Mouse (Mus musculus) limb, embryonic 10.5 days (tissue): ENCODE results near the gene 4930469K13Rik. TPM values are rescaled to one million over a fixed set of nuclear protein-coding genes. Genes with fewer than 3 reads are reported as not detected.
A peak's percentile ranks its signal among the peaks of the same experiment; 100 is the strongest.

Experiments
- DNase-seq: peaks from one replicate; pipeline ENCODE4 v3.0.0-alpha.2; 2017; ENCODE audit warnings: low spot score
- H3K27ac ChIP-seq: fragments of 300-500 bp; sonication (generic); 2 replicates; pipeline ENCODE4 v1.5.1; 2016; ENCODE audit warnings: mild to moderate bottlenecking
- H3K27me3 ChIP-seq: fragments of 300-500 bp; sonication (generic); 2 replicates; pipeline ENCODE4 v1.6.1; 2016; ENCODE audit warnings: low read depth, mild to moderate bottlenecking; ENCODE audit not compliant: poor library complexity, severe bottlenecking
- H3K36me3 ChIP-seq: fragments of 300-500 bp; sonication (generic); 2 replicates; pipeline ENCODE4 v1.6.1; 2016; ENCODE audit warnings: mild to moderate bottlenecking, moderate library complexity
- H3K4me1 ChIP-seq: fragments of 300-500 bp; sonication (generic); 2 replicates; pipeline ENCODE4 v1.6.1; 2016
- H3K4me3 ChIP-seq: fragments of 300-500 bp; sonication (generic); 2 replicates; pipeline ENCODE4 v1.5.1; 2016; ENCODE audit warnings: mild to moderate bottlenecking, moderate library complexity
- H3K9me3 ChIP-seq: fragments of 300-500 bp; sonication (generic); replicated peaks from 2 replicates; pipeline ENCODE4 v1.6.1; 2016; ENCODE audit warnings: mild to moderate bottlenecking
- WGBS: fragments of 180-500 bp; shearing (Covaris S2); methylation state at CpG from one replicate; pipeline ENCODE4 v1.1.7; 2016; 5-methylcytosine and 5-hydroxymethylcytosine counted together
- polyA plus RNA-seq: library from polyadenylated mRNA; unstranded; fragments of >200 nt; fragmentation: Nextera tagmentation; extraction: Ambion mirVana; gene quantifications from 2 replicates; pipeline ENCODE4 v1.2.1, GENCODE M21; 2016

Gene 4930469K13Rik
- polyA plus RNA-seq, 1 experiment from 2014 or later: not detected

DNA sequence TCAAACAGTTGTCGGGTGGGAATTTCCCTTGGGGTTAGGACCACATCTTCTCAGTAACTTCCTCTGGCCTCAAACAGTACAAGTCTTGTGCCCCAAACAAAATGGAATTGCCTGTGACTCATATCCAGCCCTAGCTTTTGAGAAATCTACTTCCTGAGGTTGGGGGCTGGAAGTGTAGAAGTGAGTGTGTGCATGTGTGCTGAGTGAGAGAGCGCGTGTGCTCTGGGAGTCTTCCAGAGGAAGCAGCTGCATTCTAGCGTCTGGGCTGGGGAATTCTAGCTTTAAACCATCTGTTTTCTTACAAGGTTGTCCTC, 87.5 kb downstream of the 4930469K13Rik start:
- H3K27ac ChIP-seq: 0 out of 2 replicates have a peak overlapping the region, but pooled peaks have one; percentile 23
- WGBS: 84% methylated on average over 4 of the region's 4 CpGs
- H3K9me3 ChIP-seq: no peaks in the 10 kb centered on the region
- H3K27me3 ChIP-seq: no peaks in the 10 kb centered on the region
- no peak for DNase-seq
- peaks cover 13% of the 10 kb centered on the region; the same call in 1 of the 2 replicates for H3K4me1 ChIP-seq
- H3K36me3 ChIP-seq: no peaks in the 10 kb centered on the region
- H3K4me3 ChIP-seq: no peak overlapping the region

DNA sequence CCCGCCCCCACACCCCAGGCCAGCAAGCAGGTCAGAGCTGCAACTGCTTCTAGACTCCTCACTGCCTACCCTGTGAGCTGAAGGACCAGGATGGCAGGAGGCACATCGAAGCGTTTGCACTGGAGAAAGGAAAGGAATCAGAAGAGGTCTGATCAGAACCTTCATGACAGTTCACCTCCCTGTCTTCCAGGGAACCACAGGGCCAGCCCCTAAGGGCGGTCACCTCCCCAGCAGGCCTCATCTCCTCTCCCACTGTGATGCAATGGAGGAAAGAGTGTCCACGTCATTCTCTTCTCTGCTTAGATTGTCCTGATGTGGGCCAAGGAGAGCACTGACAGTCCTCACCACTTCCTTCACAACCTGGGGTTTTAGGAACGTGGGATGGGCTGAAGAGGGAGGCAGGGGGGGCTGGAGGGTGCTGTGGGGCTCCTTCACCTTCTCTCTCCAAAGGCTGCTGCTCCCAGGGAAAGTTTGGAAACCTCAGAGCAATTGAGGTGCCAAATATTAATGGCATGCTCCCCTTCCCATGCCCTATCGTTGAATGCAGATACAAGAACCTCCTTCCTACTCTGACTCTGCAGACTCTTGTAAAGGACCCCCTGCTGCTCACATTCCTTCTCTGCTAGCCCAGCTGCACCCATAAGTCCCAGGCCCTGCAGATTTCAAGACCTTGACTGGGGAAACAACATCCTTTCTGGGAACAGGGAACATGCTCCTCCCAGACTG, 88.1 kb downstream of the 4930469K13Rik start:
- H3K4me1 ChIP-seq: peaks cover 13% of the 10 kb centered on the region; the same call in 1 of the 2 replicates
- H3K27ac ChIP-seq: 0 out of 2 replicates have a peak overlapping the region, but pooled peaks have one; percentile 53
- H3K27me3 ChIP-seq: no peaks in the 10 kb centered on the region
- no peaks in the 10 kb centered on the region for H3K9me3 ChIP-seq
- H3K36me3 ChIP-seq: no peaks in the 10 kb centered on the region
- DNase-seq: no peak
- 70% methylated on average over 7 of the region's 7 CpGs for WGBS
- H3K4me3 ChIP-seq: no peak overlapping the region

DNA sequence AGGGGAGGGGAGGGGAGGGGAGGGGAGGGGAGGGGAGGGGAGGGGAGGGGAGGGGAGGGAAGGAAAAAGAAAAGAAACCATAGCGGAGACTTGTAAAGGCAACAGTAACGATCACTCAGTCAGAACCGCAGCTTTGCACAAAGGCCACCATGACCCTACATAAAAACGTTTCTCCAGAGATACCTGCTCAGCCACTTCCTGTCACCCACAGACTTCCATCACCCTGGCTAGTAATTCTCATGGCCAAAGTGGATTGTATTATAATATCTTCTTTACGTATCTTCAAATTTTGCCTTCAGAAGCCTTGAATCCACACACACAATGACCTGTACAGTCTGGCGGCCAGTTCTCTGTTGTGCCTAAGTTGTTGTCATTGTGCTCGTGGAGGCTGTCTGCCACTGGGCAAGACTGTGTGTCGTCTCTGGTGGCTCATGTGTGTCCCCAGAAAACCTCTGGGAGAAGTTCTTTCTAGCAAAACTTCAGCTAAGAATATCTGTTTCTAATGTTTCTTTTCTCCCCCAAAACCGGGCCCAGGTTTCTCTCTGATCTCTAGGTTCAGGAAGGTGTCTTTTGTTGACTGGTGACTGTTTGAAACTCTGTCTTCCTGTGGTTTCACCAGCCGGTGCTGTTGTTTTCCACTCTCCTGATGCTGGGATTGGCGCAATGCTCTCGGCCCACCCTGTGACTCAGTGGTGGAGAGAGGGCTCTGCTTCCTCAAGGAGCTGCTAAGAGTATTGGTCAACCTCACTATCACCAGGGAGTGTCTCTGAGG, 88.9 kb downstream of the 4930469K13Rik start:
- DNase-seq: no peak
- no peaks in the 10 kb centered on the region for H3K9me3 ChIP-seq
- 0 out of 2 replicates have a peak overlapping the region, but pooled peaks have one; percentile 53 for H3K27ac ChIP-seq
- H3K4me3 ChIP-seq: no peak overlapping the region
- 85% methylated on average over 12 of the region's 12 CpGs for WGBS
- peaks cover 13% of the 10 kb centered on the region; the same call in 1 of the 2 replicates for H3K4me1 ChIP-seq
- no peaks in the 10 kb centered on the region for H3K27me3 ChIP-seq
- H3K36me3 ChIP-seq: no peaks in the 10 kb centered on the region

DNA sequence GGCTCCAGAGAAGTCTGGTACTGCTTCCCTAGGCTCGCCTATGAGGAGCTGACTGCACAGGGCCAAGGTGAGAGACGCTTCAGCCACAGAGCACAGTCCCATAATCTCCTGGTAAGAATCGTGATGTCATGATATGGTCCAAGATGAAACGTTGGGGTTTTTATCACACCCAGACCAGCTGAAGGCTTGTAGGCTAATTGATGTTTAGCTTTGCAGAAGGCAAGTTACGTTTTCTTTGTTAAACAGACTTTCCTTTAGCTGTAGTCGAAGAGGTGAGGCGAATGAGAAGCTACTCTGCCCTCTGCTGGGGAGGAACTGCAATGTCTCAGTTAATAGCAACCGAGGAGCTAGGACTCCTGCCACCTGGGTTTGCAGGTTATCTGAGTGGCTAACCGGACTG, 89.7 kb downstream of the 4930469K13Rik start:
- DNase-seq: peak; percentile 70
- no peaks in the 10 kb centered on the region for H3K36me3 ChIP-seq
- WGBS: 47% methylated on average over 9 of the region's 9 CpGs
- H3K4me1 ChIP-seq: peaks cover 13% of the 10 kb centered on the region; the same call in 1 of the 2 replicates
- H3K27me3 ChIP-seq: no peaks in the 10 kb centered on the region
- H3K4me3 ChIP-seq: no peak overlapping the region
- peak overlapping the region; percentile 77 for H3K27ac ChIP-seq
- H3K9me3 ChIP-seq: no peaks in the 10 kb centered on the region

DNA sequence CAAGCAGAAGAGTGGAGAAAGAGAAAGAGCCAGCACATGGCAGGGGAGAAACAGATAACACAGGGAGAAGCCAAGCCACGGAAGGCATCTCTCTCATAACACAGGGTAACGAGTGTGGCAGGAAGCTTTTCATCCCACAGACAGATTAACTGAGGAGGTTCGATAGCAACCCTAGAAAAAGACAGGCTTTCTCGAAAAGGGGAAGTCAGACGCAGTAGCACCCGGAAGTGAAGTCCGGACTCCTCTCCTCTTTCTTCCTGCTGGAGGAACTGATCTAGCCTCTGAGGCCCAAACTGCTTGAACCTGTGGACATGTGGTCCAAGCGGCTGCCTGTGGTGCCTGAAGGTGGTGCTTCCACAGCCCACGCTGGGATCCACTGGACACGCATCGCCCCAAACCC, 90.1 kb downstream of the 4930469K13Rik start:
- 86% methylated on average over 11 of the region's 11 CpGs for WGBS
- H3K9me3 ChIP-seq: no peaks in the 10 kb centered on the region
- no peaks in the 10 kb centered on the region for H3K36me3 ChIP-seq
- no peak overlapping the region for H3K4me3 ChIP-seq
- H3K4me1 ChIP-seq: peaks cover 13% of the 10 kb centered on the region; the same call in 1 of the 2 replicates
- H3K27me3 ChIP-seq: no peaks in the 10 kb centered on the region
- H3K27ac ChIP-seq: peak overlapping the region; percentile 77
- no peak for DNase-seq

DNA sequence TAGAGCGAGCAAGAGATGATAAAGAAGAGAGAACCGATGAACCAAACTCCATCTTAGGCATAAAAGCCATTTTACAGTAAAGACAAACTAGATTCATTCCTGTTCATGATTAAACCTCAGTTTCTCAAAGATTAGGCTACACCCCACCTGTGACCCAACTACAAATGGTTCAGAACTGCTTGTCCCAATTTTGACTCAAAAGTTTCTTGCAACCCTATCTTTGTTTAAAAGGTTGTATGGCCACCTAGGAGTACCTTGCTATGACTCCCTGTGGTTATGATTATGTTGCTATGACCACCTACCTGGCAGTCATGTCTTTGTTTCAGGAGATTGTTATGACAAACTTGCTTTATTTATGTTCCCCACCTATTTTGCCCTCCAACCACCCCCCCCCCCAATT, 90.7 kb downstream of the 4930469K13Rik start:
- Histone ChIP-seq H3K27ac (no peak overlapping the region), H3K4me3 (no peak overlapping the region), H3K4me1 (peaks cover 13% of the 10 kb centered on the region; the same call in 1 of the 2 replicates), H3K9me3 (no peaks in the 10 kb centered on the region), H3K27me3 (no peaks in the 10 kb centered on the region), H3K36me3 (no peaks in the 10 kb centered on the region)
- 100% methylated on average over 2 of the region's 2 CpGs for WGBS
- DNase-seq: no peak

DNA sequence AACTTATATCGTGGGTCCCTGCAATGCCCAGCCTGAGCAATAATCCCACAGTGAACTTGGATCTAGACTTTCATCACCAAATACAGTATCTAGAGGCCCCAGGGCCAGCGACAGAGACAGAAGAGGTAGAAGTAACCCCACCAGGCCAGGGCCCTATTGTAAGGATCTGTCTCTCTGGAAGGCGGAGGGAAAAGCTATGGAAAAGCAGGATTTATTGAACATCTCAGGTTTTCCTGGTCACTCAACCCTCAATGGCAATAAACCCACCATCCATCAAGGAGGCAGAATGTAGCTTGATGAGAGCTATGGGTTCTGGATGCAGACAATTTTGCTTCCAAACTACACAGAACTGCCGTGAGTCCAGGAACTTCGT, 95.8 kb downstream of the 4930469K13Rik start:
- no peaks in the 10 kb centered on the region for H3K4me1 ChIP-seq
- 83% methylated on average over 5 of the region's 5 CpGs for WGBS
- no peak overlapping the region for H3K4me3 ChIP-seq

DNA sequence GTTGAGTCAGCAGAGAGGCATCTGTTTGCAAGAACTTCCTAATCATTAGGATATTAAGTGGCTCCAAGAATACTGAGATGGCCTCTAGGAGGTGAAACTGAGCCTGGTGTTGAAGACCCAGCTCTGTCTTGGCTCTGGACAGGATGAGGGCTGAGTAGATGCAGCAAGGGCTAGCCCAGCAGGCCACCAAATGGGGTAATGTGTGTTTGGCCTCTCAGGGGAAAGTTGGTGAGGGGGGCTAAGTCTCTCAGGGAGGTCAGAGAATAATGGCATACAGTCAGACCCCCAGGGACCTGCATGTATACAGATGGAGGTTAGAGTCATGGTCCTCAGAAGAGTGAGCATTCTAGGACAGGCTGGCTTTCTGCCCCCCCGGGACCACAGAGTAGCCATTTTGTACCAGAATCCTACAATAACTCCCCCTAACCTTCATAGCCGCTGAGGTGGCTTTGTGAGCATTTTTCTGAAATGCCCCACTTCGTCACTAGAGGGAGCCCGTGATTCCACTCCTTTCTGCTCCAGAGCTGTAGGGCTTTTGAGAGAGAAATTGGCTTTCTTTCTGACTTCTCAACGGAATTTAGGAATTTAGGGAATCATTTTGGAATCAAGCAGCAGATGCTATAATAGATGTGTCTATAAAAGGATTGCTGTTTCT, 96.3 kb downstream of the 4930469K13Rik start:
- Histone ChIP-seq H3K4me1 (no peaks in the 10 kb centered on the region), H3K27me3 (0 out of 2 replicates have a peak, but pooled peaks cover 4% of the 10 kb centered on the region), H3K9me3 (no peaks in the 10 kb centered on the region), H3K27ac (no peak overlapping the region), H3K4me3 (no peak overlapping the region), H3K36me3 (no peaks in the 10 kb centered on the region)
- no peak for DNase-seq
- 17% methylated on average over 5 of the region's 5 CpGs for WGBS

More for the DNA sequence above, 95.8 kb downstream of the 4930469K13Rik start:
- no peaks in the 10 kb centered on the region for H3K9me3 ChIP-seq
- no peaks in the 10 kb centered on the region for H3K36me3 ChIP-seq
- DNase-seq: no peak
- H3K27ac ChIP-seq: no peak overlapping the region
- H3K27me3 ChIP-seq: 0 out of 2 replicates have a peak, but pooled peaks cover 4% of the 10 kb centered on the region

DNA sequence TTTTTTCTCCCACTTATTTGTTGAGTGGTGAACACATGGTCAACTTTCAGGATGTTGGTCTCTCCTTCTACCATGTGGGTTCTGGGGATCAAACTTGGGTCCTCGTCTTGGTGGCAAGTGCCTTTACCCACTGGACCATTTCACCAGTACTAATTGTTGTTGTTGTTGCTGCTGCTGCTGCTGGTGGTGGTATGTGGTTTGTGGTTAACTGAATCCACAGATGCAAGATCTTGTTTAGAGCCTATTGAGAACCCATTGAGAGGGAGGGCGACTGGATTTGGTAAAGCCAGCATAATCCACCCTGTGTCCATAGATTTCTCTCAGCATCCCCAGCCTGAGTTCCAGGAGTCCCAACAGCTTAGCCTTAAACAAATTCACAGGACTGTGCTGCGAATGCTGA, 97.9 kb downstream of the 4930469K13Rik start:
- Histone ChIP-seq H3K4me1 (peaks cover 7% of the 10 kb centered on the region), H3K27ac (no peak overlapping the region), H3K36me3 (no peaks in the 10 kb centered on the region), H3K9me3 (no peaks in the 10 kb centered on the region), H3K4me3 (no peak overlapping the region), H3K27me3 (0 out of 2 replicates have a peak, but pooled peaks cover 4% of the 10 kb centered on the region)
- WGBS: 74% methylated on average over 3 of the region's 3 CpGs
- DNase-seq: no peak

DNA sequence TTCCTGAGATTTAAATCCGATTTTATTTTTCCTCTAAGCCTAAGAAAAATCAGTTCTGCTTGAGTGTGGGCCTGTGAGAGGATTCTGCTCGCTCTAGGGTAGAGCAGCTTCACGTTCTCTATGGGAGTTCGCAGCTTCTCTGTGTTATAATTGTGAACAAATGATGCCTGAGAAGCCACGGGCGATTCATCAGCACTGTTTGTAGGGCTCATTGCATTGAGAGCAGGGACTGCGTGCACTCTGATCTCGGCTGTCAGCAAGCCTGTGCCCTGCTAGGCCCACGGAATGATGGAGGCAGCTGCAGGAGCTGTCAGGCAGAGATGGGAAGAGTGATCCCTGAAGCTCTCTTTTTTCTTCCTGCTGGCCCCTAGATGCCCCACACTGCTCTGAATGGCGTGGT, 100.1 kb downstream of the 4930469K13Rik start:
- Histone ChIP-seq H3K4me3 (no peak overlapping the region), H3K27me3 (peaks cover 18% of the 10 kb centered on the region), H3K4me1 (peaks cover 10% of the 10 kb centered on the region), H3K36me3 (no peaks in the 10 kb centered on the region), H3K9me3 (no peaks in the 10 kb centered on the region), H3K27ac (no peak overlapping the region)
- no peak for DNase-seq
- WGBS: 65% methylated on average over 10 of the region's 10 CpGs

DNA sequence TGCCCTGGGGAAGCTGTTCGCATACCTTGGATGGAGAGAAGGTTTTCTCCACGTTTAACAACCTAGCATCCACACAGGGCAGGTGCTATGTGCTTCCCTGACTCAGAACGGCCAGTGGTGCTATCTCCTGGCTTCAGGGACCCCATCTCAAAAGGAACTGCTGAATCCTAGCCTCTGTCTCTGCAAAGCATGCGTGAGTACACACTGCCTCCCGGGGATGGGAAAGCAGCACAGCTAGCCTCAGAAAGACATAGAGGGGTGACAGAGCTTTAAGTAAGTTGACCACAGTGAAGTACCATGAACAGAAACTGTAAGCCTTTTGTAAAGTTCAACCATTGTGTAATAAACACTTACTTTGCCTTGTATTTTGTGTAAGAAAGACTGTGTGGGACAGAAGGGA, 104.9 kb downstream of the 4930469K13Rik start:
- no peak for DNase-seq
- H3K27me3 ChIP-seq: peaks cover 25% of the 10 kb centered on the region
- 66% methylated on average over 5 of the region's 5 CpGs for WGBS
- no peaks in the 10 kb centered on the region for H3K36me3 ChIP-seq
- H3K9me3 ChIP-seq: no peaks in the 10 kb centered on the region
- H3K4me3 ChIP-seq: no peak overlapping the region
- H3K27ac ChIP-seq: no peak overlapping the region
- peaks cover 21% of the 10 kb centered on the region for H3K4me1 ChIP-seq

DNA sequence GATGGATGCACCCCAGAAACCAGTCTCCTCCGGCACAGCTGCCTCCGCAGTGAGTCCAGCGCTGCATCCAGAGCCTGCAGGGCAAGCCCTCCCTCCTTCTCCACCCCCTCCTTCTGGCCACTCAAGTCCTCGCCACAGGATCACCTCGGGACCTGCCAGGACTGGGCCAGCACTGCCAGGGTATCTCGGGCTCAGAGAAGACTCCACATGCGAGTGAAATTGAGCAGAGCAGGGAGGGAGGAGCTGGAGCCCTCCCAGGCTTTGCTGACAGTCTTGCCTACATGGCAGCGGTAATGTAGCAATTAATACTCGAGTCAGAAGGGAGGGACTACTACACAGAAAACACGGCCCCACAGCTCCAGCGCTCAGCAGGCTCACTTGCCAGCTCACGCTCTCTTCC, 105.4 kb downstream of the 4930469K13Rik start, which contains the start of gene Kcnip1:
Gene Kcnip1 (minus strand): TSS at position 215 of the 400 bp plus-strand sequence.
- DNase-seq: no peak
- peak within 1 kb of the TSS; percentile 42; the same call in 1 of the 2 replicates for H3K27ac ChIP-seq
- H3K4me1 ChIP-seq: peaks cover 21% of the 10 kb centered on the region
- H3K36me3 ChIP-seq: no peaks in the 10 kb centered on the region
- peak within 1 kb of the TSS; percentile 29 for H3K4me3 ChIP-seq
- no peaks in the 10 kb centered on the region for H3K9me3 ChIP-seq
- peaks cover 25% of the 10 kb centered on the region for H3K27me3 ChIP-seq
- 28% methylated on average over 12 of the region's 12 CpGs for WGBS
